Mouse (Mus musculus): Measurements from ENCODE around the gene Heatr6. TPM values are rescaled to one million over a fixed set of nuclear protein-coding genes. Genes with fewer than 3 reads are reported as not detected.

Heatr6 gene
- total and polyA plus RNA-seq, 3 experiments = 11.8 to 22.7 (median 12.6) TPM

DNA sequence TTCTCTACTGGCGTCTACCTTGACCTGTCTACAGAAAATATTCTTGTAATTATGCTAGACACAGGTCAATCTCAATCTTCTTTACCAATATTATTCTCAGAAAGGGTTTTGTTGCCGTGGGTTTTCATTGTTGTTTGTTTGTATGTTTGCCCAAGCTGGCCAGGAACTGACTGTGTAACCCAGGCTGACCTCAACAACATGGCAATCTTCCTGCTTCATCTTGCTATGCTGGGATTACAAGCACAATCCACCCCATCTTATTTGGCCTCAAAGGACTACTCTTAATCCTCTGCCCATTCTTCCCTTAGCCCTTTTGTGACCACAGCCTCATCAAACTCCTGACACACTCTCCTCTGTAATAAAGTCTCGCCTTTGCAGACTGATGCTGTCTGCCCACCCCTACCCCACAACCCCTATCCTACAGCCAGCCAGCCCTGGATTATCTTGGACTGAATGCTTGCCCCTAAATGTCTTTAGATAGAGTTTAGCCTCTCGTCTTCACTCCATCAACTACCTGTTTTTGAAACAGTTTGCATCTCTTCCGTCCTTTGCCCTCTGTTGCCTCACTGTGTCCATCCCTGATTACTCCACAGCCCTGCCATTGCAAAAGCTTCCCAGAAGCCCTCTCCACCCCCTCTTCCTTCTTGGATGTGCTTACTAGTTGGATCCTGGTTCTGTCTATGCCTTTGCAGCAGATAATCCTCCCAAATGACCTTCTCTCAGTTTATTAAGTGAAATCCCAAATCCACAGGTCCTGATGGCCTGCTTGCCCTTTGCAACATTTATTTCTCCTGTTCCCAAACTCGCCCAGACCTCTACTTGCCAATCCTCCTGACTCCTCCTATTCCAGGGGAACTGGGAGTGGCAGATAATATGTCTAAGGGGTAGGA lies 5.9 kb upstream of the Heatr6 start:
- DNase-seq = no peak

DNA sequence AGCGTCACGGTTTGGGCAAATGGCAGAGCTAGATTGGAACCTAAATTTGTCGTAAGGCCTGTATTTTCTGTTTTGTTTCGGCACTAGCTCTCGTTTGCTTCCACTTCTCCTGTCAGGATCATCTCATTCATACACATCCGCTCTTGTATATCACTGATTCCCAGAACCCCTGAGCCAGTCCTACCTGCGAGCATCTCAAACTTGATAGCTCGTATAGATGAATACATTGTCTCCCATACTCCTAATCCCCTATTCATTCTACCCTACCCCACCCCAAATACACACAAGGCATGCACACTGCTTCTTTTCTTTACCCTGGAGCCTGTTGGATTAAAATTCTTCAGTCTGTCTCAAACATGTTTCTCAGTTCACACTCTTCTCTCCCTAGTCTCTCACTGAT lies 731 bp downstream of the Heatr6 start:
- no peak for DNase-seq

DNA sequence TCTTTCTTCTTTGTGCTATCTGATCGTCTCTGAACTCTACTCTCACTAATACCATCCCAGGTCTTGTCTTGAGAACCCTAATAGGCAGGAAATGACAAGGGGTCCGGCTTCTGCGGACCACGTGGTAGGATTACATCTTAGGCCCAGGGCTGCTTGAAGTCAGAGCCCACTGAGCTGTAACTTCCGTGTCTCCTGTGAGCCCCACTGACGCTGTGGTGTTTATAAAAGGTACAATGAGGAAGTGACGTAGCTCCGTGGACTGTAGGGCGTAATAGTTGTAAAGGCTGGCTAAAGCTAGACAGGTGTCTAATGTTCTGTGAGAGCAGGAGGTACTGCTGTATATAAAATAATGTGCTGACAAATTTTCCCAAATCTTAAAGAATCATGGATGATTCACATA lies 13.8 kb downstream of the Heatr6 start:
- DNase-seq = no peak

DNA sequence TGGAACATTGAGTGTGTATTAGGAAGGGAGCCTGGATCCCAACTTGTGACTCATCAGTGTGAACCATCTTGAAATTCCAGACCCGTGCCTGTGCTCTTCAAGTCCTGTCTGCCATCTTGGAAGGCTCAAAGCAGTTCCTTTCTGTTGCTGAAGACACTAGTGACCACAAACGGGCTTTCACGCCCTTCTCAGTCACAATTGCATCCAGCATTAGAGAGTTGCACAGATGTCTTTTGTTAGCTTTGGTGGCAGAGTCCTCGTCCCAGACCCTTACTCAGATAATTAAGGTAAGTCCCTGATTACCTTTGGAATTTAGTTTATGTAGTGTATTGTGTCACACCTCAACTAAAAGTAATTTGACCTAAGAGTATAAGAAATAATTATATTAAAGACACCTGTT lies 15.5 kb downstream of the Heatr6 start:
- DNase-seq = no peak

DNA sequence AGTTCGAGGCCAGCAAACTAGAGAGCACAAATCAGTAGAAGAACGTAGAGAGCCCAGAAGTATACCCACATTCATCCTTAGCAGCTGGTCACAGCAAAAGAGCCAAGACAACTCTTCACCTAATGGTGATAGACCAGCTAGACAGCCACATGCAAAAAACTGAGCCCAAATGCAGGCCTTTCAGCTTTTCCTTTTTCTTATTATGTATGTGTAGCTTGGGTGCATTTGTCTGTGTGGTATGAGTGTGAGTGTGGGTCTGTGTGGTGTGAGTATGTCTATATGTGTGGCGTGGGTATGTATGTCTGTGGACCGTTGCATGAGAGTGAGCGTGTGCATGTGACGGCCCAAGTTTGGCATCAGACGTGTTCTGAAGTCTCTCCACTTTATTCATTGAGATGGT lies 17.5 kb downstream of the Heatr6 start:
- DNase-seq = no peak

DNA sequence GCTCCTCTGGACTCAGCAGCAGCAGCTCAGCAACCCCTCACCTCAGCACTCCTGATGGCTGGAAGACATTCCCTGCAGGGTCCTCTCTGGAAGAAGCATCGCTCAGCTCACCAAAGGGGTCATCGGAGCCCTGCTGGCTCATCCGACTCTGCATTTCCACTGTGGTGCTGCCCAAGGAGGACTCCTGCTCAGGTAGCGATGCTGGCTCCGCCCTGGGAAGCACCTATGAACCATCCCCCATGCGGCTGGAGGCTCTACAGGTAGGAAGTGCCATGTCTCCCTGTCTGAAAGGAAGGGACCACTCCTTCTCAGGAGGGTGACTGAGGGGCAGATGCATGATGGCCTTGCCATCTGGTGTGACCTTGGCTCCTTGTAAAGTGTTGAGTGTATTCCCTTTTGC lies 18.8 kb downstream of the Heatr6 start:
- DNase-seq = no peak

DNA sequence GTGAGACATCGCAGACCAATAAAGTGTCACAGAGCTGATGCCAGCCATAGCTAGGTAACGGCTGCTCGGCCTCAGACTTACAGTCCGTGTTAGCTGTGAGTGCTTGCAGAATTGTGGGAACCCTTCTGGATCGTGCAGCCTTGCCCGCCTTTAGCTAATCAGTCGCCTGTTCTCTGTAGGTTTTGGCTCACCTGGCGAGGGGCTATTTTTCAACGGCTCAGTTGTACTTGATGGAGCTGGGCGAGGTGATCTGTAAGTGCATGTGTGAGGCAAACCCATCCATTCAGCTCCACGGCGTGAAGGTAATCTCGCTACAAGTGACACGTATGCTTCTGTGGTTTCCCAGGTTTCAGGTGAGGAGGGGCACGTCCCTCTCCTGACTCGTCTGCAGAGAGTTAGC lies 20.2 kb downstream of the Heatr6 start:
- no peak for DNase-seq

DNA sequence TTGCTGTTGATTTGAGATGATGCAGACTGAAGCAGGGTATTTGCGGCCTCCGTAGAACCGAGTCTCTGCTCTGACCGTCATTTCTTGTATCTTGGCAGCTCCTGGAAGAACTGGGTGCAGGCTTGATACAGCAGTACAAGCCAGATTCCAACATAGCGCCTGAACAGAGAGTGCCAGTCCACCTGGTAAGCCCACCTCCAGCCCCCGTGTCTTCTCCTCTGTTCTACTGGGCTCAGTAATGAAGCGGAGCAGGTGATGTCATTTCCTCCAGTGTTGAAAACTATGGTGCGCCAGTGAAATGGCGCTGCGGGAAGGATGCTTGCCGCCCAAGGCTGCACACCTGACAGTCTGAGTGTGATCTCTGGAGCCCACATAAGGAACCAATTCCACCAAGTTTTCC lies 20.8 kb downstream of the Heatr6 start:
- DNase-seq = no peak

DNA sequence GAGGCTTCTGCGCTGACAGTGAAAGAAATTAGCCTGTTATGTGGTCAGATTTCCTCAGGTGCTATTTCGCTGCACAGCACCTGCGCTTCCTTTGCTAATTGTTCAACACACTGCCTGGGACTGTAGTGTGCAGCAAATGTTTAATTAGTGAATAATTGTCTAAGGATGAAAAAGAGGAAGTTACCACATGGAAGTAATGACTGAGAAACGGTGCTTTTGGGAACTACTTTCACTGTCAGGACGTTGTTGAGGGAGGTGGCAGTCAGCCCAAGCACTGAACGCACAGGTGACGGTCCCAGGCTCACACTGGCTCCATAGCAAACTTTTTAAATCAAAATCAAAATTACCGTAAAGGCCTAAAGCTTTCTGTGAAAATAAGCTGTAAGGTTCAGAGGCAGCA lies 23.3 kb downstream of the Heatr6 start:
- no peak for DNase-seq

DNA sequence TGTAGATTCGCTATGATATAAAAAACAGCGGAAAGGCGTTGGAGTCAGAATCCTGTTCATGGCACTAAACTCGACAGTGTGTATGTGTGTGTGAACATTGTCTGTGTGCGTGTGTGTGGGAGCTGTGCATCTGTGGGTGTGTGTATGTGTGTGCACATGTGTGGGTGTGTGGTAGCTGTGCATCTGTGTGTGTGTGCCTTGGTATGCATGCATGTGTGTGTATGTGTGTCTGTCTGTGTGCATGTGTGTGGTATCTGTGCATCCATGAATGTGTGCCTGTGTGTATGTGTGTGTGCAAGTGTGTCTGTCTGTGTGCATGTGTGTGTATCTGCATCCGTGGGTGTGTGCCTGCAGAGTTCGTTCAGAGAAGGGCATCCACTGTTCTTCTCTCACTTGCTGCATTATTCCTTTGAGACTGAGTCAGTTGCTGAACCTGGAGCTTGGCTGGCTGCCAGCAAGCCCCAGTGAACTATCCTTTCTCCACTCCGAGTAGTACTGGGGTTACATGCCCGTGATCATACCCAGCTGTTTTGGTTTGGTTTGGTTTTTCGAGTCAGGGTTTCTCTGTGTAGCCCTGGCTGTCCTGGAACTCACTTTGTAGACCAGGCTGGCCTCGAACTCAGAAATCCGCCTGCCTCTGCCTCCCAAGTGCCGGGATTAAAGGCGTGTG lies 30.6 kb downstream of the Heatr6 start:
- no peak for DNase-seq

DNA sequence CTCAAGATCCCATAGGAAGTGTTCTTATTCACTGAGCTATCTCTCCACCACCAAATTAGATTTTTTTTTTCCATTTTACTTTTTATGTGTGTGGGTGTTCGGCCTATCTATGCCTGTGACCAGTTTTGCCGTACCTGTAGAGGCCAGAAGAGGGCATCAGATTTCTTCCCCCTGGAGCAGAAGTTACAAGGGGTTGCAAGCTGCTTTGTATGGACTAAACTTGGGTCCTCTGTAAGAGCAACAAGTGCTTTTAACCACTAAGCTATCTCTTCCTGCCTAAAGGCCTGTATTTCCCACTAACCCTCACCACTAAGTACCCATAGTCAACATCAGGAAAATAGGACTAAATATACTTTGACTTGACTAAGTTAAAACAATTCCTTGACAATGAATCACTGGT lies 31.2 kb downstream of the Heatr6 start:
- DNase-seq = no peak

DNA sequence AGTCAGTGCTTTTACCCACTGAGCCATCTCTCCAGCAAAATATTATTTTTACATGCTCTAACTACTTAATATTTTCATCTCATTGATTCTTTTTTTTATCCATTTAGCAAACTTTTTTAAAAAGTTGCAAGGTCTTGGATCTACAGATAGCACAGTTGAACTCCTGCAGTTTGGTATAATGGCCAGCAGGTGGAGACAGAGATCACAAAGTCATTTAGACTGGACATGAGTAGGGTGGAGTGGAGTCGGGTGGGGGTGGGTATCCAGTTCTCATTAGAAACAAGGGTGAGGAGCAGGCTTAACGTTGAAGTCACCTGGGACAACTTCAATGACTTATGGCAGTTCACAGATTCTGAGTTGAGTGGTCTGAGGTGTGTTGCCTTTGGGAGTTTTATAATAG lies 31.9 kb downstream of the Heatr6 start:
- peak; percentile 45 for DNase-seq

DNA sequence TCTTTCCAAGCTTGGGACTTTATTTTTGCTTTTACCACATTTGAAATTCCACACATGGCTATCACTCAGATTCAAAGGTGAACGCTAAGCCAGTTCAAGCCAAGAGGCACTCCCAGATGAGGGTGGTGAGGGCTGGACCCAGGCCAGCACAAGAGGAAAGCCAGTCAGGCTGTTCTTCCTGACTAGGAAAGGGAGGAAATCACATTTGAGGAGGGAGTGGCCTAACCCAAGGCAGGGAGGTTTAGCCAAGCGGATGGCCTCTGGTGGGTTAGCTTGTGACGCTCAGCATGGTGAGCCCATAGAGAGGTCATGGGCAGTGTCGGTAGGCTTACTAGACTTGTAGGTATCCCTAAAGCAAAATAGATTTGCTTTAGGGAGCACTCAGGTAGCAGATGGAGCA lies 33.3 kb downstream of the Heatr6 start:
- peak; percentile 17 for DNase-seq

DNA sequence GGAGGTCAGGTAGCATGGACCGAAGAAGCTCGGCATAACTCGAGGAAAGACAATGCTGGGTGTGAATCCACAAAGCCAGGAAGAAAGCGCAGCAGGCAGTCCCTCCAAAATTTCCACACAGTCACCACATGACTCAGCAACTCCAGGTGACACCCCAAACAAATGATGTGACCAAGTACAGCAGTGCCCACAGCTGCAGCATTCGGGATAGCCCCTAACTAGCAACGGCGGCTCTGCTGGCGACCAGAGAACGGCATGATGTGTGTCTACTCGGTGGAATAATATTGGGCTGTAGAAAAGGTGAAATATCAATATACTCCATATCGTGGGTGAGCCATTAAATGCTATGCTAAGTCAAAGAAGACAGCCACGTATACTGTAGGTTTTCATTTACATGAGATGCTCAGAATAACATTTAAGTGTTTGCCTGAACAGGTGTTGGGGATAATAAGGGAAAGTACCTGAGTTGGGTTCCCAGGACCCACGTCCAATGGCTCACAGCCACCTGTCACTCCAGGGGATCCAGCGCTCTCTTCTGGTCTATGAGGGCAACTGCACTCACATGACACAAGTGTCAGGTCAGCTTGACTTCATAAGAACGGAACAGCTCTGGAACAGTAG lies 34.0 kb downstream of the Heatr6 start:
- no peak for DNase-seq

DNA sequence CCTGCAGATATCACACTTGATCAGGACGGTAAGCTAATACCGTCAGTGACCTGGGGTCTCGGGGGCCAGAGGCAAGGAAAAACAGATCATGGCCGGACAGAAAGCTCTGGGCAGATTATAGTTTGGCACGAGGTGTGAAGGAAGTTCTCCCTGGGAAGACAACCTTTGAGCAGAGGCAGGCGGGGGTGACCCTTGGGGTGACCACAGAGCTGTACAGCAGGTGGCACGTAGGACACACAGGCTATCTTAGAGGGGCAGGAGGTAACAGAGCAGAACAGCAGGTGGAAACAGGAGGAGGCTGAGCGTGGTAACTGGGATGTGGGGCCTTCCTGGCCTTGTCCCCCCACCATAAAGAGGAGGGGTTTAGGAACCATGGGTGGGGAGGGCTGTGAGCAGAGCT lies 34.8 kb downstream of the Heatr6 start:
- no peak for DNase-seq

DNA sequence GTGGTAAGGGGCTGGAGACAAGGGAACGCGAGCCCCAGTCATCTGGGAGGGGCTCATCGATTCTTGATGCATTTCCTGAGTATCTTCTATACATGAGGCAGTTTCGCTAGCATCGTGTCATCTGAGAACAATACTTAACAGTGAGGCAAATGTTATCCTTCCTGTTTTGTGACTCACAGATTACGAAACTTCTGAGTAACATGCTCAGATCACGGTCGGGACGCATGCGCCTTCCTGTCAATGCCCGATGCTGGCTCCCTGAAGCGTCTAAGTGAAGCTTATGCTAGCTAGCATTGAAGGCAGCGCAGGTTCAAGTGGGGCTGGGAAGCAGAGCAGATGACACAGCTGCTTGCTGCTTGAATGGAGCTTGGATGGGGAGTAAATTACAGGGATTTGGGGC lies 35.8 kb downstream of the Heatr6 start:
- peak; percentile 84 for DNase-seq

DNA sequence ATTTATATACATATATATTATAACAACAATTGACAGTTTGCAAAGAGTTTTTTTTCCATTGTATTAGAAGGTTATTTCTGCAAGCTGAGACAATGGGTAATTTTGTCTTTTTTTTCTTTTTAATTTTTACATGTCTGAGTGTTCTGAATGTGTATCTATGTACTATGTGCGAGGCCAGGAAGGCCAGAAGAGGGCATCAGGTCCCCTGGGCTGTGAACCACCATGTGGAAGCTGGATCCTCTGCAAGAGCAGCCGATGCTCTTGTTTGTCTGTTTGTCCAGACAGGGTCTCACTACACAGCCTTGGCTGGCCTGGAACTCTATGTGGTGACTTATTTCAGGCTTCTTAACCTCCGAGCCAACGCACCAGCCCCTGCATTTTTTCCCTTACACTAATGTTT lies 37.6 kb downstream of the Heatr6 start:
- DNase-seq = no peak

DNA sequence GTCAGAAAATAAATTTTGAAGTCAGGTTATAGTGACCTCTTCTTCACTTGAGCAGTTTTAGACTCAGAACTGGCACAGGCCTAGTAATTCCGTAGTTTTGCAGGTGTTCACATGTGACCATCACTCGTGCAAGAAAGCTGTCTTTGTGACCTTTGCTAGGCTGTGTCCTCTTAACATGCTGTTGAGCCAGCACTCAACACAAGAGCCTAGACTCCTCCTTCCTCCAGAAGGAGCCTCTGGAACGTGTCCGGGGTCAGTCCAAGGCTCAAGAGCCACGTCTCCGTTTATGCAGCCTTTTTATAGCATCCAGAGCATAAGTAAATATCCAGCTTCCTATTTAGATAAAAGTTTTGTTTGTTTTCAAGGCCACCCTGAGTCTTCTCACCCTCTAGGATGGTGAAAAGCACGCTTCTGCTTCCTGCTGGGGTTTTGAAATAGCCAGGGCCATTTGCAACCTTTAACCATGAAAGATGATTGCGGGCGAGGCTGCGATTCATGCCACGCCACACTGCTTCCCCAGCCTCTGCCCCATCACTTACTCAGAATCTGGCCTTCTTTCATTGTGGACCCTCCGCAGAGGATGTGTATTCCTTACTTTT lies 38.9 kb downstream of the Heatr6 start:
- no peak for DNase-seq

DNA sequence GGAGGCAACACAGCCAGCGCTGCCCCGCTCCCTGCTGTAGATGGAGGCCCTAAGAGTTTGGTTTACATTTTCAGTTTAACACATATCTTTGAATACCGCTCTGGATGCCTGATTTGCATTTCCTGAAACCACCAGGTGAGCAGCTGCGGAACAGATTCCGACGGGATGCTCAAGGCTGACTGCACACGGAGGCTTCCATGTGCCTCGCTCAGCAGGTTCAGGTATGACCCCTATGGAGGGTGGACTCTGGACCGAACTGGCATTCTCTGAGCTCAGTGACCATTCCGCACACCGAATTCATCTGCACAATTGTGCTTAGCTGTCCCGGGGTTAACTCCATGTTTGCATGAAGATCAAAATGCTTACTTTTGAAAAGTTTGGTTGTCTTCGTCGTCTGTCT lies 39.8 kb downstream of the Heatr6 start:
- DNase-seq = no peak

DNA sequence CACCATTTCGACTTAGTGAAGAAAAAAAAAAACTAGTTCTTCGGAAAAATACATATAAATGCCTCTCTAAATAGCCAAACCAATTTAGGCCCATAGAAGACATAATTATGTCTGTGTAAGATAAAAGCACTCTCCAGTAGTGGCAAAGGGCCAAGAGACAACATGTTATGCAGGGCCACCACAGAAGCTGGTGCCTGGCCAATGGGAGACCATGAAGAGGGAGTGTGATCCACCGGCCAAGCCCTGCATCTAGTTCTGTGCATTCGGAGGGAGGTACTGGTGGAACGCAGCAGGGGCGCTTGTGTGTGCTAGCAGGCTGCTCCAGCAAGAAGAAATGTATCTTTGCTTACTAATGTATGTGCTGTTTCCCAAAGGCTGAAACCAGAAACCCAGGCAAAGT lies 42.6 kb downstream of the Heatr6 start:
- no peak for DNase-seq

DNA sequence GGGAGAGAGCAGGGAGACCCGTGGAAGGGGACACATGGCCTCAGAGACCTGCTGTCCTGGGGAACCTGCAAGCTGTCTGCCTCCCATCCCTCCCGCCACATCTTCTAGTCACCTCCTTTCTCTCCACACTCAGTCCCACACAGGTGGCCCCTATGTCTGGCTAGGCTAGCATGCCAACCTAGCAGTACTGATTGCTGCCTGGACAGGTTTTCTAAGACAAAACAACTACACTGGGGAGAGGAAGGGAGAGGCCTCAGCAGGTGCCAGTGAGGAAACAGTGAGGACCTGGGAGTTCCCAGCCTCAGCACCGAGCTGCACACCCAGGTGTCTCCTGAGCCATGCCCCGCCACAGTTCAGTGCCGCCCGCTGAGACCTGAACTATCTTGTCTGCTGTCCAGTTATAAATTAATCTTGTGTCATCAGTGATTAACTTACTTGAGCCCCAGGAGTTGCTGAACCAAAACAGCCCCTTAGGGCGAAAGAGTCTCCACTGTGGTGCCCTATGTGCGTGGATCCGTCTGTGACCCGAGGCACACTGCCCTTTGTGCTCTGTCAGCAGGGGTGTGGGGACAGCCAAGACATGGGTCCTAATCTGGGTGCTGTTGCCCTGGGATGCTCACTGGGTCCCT lies 43.6 kb downstream of the Heatr6 start:
- no peak for DNase-seq

DNA sequence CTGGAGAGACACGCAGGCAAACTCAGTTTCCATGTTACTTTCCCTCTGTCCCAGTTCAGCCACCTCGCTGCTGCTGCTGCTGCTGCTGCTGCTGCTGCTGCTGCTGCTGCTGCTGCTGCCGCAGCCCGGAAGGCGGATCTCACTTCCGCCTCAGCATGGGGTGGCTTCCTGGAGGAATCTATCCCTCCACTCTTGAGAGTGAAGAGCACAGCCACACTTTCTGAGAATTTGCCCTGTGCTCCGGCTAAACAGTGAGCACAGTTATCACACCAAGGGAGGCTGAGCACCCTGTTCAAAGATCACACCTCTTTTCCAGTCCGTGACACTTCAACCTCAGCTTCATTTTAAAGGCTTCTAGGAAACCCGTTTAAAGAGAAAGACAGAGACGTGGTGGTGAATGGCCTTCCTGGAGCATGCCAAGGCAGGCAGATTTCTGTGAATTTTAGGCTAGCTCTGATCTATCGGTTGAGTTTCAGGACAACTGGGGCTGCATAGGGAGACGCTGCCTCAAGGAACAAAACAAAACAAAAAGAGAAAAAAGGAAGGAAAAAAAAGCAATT lies 46.5 kb downstream of the Heatr6 start:
- DNase-seq = no peak

Data from adrenal gland, adult 2 months (tissue).